Mouse (Mus musculus) intestine, embryonic 16.5 days (tissue): ENCODE results near the gene Ccl26. TPM values are rescaled to one million over a fixed set of nuclear protein-coding genes. Genes with fewer than 3 reads are reported as not detected.

ENCODE experiments used
- ATAC-seq: fragments of 200-750 bp; cut with Nextera tagmentation; 2 replicates; pipeline ENCODE4 v1.8.0; 2017; ENCODE audit warnings: moderate TSS enrichment, moderate library complexity
- H3K27ac ChIP-seq: fragments of 300-500 bp; sonication (generic); 2 replicates; pipeline ENCODE4 v1.5.1; 2014; ENCODE audit warnings: mild to moderate bottlenecking, low read length
- H3K27me3 ChIP-seq: fragments of 300-500 bp; sonication (generic); replicated peaks from 2 replicates; pipeline ENCODE4 v1.6.1; 2014; ENCODE audit warnings: low read length, control low read depth, mixed read lengths; ENCODE audit not compliant: control insufficient read depth, insufficient read depth
- H3K36me3 ChIP-seq: fragments of 300-500 bp; sonication (generic); 2 replicates; pipeline ENCODE4 v1.6.1; 2014; ENCODE audit warnings: low read length, control low read depth; ENCODE audit not compliant: control insufficient read depth, insufficient read depth
- H3K4me1 ChIP-seq: fragments of 300-500 bp; sonication (generic); 2 replicates; pipeline ENCODE4 v1.6.1; 2014; ENCODE audit warnings: low read length, control low read depth, mixed read lengths; ENCODE audit not compliant: control insufficient read depth, insufficient read depth
- H3K4me2 ChIP-seq: fragments of 300-500 bp; sonication (generic); 2 replicates; pipeline ENCODE4 v1.6.1; 2014; ENCODE audit warnings: low read depth, low read length, control low read depth
- H3K4me3 ChIP-seq: fragments of 300-500 bp; sonication (generic); 2 replicates; pipeline ENCODE4 v1.5.1; 2014; ENCODE audit warnings: mild to moderate bottlenecking, low read length
- H3K9ac ChIP-seq: fragments of 300-500 bp; sonication (generic); 2 replicates; pipeline ENCODE4 v1.6.1; 2014; ENCODE audit warnings: low read depth, low read length
- H3K9me3 ChIP-seq: fragments of 300-500 bp; sonication (generic); 2 replicates; pipeline ENCODE4 v1.6.1; 2016; ENCODE audit warnings: low read length, control low read depth; ENCODE audit not compliant: control insufficient read depth
- WGBS: fragments of 180-500 bp; shearing (Covaris S2); extraction: QIAGEN DNeasy Blood & Tissue Kit; methylation state at CpG from one replicate; pipeline ENCODE4 v1.1.7; 2014; 5-methylcytosine and 5-hydroxymethylcytosine counted together
- polyA plus RNA-seq: library from polyadenylated mRNA; unstranded; fragments of >200 nt; fragmentation: Nextera tagmentation; extraction: Ambion mirVana; gene quantifications from 2 replicates; pipeline ENCODE4 v1.2.1, GENCODE M21; 2015

The Ccl26 gene
- polyA plus RNA-seq, 1 experiment from 2014 or later, result not detected

DNA sequence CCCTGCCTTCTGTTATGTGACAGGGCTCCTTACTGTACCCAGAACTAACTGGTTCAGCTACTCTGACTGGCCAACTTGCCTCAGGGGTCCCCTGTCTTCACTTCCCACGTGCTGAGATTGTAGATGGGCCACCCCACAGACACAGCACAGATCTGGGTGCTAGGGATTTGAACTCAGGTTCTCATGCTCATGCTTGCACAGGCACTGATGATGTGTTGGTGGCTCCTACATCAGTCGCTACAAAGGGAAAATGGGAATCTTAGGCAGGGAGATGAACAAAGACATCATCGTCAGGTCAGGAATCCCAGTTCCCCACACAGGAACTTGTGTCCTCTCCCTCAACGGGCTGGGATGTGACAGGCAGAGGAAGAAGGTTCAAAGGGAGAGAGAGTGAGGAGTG, 12.7 kb upstream of the Ccl26 start:
- WGBS, result 69% methylated on average over 4 of the region's 4 CpGs

DNA sequence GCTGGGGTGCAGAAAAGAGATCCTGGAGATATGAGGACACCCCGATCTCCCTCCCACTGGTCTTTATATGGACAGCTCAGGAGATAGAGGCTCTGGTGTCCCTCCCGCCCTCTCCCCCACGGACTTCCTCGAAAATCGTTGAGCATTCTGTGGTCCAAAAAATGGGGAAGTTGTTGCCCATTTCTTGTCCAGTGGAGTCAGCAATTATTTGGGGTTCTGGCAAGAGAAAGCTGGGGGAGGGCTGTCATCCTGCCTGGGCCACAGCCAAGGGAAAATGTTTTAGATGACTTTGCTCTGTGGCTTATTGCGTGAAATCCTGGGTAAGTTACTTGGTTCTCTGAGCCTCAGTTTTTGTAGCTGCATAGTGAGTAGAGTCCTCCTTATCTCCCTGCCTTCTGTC, 9.6 kb upstream of the Ccl26 start, which contains the start of gene Ccl24:
Gene Ccl24, minus strand, starts transcription at position 44 of the 400 bp plus-strand sequence.
- Histone ChIP-seq H3K4me1 (no peaks in the 10 kb centered on the region), H3K9ac (no peak within 1 kb of the TSS), H3K27me3 (no peaks in the 10 kb centered on the region), H3K27ac (no peak within 1 kb of the TSS), H3K4me3 (no peak within 1 kb of the TSS), H3K36me3 (no peaks in the 10 kb centered on the region), H3K4me2 (no peak within 1 kb of the TSS), H3K9me3 (no peaks in the 10 kb centered on the region)
- 86% methylated on average over 6 of the region's 6 CpGs for WGBS
- ATAC-seq, result no peak

More for the DNA sequence above, 12.7 kb upstream of the Ccl26 start:
- H3K9me3 ChIP-seq, result no peaks in the 10 kb centered on the region
- no peak overlapping the region for H3K4me2 ChIP-seq
- no peak overlapping the region for H3K9ac ChIP-seq
- H3K4me3 ChIP-seq, result no peak overlapping the region
- H3K27ac ChIP-seq, result no peak overlapping the region
- no peaks in the 10 kb centered on the region for H3K36me3 ChIP-seq
- no peaks in the 10 kb centered on the region for H3K27me3 ChIP-seq
- no peak for ATAC-seq
- H3K4me1 ChIP-seq, result no peaks in the 10 kb centered on the region

DNA sequence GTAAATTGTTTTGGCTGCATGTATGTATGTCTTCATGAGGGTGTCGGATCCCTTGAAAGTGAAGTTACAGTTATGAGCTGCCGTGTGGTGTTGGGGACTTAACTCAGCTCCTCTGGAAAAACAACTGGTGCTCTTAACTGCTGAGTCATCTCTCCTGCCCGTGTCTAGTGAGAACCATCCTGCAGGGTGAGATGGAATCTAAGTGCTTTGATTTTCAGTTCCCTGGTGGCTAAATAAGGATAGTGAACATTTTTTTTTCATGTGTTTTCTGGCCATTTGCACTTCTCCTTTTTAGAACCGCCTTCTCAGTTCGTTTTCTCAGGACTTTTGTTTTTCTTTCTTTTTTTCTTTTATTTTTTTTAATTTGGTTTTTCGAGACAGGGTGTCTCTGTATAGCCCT, 5.3 kb upstream of the Ccl26 start:
- WGBS, result 64% methylated on average over 6 of the region's 6 CpGs

DNA sequence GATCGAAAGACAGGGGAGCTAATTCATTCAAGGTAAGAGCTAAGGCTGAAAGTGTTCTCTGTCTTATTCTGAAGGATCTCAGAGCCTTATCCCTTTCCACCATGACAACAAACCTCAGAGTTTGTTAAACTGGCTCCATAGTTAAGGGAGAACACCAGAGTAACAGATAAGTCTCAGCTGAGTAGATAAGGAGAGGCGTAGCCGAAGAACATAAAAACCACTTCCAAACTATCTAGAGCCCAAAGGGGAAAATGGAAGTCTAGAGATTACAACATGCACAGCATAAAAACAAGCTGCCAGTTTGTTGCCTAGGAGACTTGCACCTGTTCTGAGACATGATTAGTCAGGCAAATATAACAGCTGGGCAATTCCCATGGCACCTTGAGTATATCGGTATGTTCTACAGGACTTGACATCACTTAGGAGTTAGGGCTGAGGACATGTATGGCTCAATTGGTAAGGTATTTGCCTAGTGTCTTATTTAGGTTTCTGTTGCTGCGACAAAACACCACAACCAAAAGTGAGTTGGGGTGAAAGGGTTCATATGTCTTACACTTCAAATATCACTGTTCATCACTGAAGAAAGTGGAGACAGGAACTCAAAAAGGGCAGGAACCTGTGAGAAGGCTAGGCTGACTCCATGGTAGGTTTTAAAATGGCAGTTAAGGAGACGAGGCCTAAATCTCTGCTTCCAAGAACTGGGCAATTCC, 4.3 kb upstream of the Ccl26 start:
- Histone ChIP-seq H3K9me3 (no peaks in the 10 kb centered on the region), H3K4me1 (0 out of 2 replicates have a peak, but pooled peaks cover 2% of the 10 kb centered on the region), H3K27ac (no peak overlapping the region), H3K4me3 (no peak overlapping the region), H3K27me3 (no peaks in the 10 kb centered on the region), H3K4me2 (no peak overlapping the region), H3K36me3 (no peaks in the 10 kb centered on the region), H3K9ac (no peak overlapping the region)
- no peak for ATAC-seq
- WGBS, result 88% methylated on average over 6 of the region's 6 CpGs

More for the DNA sequence above, 5.3 kb upstream of the Ccl26 start:
- no peak overlapping the region for H3K4me3 ChIP-seq
- H3K9me3 ChIP-seq, result no peaks in the 10 kb centered on the region
- no peak overlapping the region for H3K4me2 ChIP-seq
- no peaks in the 10 kb centered on the region for H3K27me3 ChIP-seq
- no peak overlapping the region for H3K9ac ChIP-seq
- ATAC-seq, result no peak
- 0 out of 2 replicates have a peak, but pooled peaks cover 2% of the 10 kb centered on the region for H3K4me1 ChIP-seq
- no peak overlapping the region for H3K27ac ChIP-seq
- no peaks in the 10 kb centered on the region for H3K36me3 ChIP-seq

DNA sequence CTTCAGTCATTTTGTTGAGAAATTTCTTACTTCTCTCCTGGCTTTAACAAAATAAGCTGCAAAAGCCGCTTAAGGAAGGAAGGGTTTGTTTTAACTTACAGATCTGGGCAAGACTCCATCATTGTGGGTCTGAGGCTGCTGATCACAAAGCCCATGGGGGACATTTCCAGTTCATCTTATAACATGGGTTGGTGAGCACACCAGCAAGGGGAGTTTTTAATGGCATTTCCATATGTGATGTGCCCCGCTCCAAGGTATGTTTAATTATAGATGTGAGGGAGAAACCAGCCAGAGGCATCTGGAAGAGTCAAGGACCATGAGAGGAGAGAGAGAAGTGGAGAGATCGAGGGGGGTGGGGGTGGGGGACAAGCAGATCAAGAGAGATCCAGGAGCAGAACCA, 5.7 kb downstream of the Ccl26 start:
- no peaks in the 10 kb centered on the region for H3K36me3 ChIP-seq
- no peaks in the 10 kb centered on the region for H3K9me3 ChIP-seq
- H3K4me3 ChIP-seq, result no peak overlapping the region
- H3K4me2 ChIP-seq, result no peak overlapping the region
- WGBS, result 71% methylated on average over 3 of the region's 3 CpGs
- ATAC-seq, result no peak
- no peaks in the 10 kb centered on the region for H3K4me1 ChIP-seq
- H3K27me3 ChIP-seq, result no peaks in the 10 kb centered on the region
- no peak overlapping the region for H3K9ac ChIP-seq
- H3K27ac ChIP-seq, result no peak overlapping the region

DNA sequence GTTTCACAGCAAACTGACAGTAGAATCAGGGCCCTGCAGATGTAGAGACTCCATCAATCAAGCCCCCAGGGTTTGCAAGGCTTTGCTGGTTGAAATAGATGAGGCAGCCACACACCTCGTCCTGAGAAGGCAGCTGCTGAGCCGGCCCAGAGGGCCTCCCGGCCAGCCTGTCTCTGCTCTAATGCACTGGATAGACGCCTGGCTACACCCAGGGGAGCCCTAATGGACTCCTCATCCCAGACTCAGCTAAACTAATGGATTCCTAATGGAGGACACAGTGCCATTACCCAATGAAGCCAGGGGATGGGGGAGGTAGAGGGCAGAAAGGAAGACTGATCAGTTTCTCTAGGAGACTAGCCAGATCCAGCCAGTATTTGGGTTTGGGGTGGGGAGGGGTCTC, 6.3 kb downstream of the Ccl26 start:
- Histone ChIP-seq H3K4me2 (no peak overlapping the region), H3K36me3 (no peaks in the 10 kb centered on the region), H3K9ac (no peak overlapping the region), H3K27me3 (no peaks in the 10 kb centered on the region), H3K27ac (no peak overlapping the region), H3K9me3 (no peaks in the 10 kb centered on the region), H3K4me1 (no peaks in the 10 kb centered on the region), H3K4me3 (no peak overlapping the region)
- WGBS, result 28% methylated on average over 4 of the region's 4 CpGs
- ATAC-seq, result no peak

DNA sequence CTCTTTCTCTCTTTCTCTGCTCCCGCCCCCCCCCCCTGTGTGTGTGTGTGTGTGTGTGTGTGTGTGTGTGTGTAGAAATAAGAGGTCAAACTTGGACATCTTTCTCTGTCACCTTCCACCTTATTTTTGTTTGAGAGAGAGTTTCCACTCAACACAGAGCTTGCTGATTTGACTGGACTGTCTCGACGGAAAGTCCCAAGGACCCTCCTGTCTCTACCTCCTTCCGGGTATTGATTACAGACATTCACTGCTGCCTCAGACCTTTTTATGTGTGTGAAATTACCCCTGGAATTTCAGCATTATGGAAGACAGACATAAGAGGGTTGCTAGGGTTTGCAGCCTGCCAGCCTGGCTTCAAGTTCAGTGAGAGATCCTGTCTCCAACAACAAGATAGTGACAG, 7.1 kb downstream of the Ccl26 start:
- H3K4me2 ChIP-seq, result no peak overlapping the region
- H3K9me3 ChIP-seq, result no peaks in the 10 kb centered on the region
- ATAC-seq, result no peak
- WGBS, result 69% methylated on average over 3 of the region's 4 CpGs
- H3K27ac ChIP-seq, result no peak overlapping the region
- H3K9ac ChIP-seq, result no peak overlapping the region
- H3K36me3 ChIP-seq, result no peaks in the 10 kb centered on the region
- no peaks in the 10 kb centered on the region for H3K27me3 ChIP-seq
- H3K4me1 ChIP-seq, result no peaks in the 10 kb centered on the region
- H3K4me3 ChIP-seq, result no peak overlapping the region

DNA sequence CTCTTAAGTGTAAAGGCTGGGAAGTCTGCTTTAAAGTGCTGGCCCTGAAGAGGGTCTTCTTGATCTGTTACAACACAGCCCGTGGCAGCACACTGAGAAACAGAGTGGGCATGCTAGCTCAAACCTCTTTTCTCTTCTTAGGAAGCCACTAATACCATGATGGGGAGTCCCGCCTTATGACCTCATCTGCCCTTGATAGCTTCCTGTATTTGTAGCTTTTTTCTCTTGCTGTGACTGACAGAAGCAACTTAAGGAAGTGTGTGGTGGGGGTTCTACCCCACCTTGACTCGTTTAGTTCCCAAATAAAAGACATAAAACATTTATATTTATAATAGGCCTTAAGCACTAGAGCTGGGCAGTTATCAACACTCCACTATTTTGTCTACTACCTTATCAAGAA, 11.8 kb downstream of the Ccl26 start:
- WGBS, result 76% methylated on average over 3 of the region's 3 CpGs
- H3K9ac ChIP-seq, result no peak overlapping the region
- H3K27me3 ChIP-seq, result no peaks in the 10 kb centered on the region
- H3K9me3 ChIP-seq, result no peaks in the 10 kb centered on the region
- no peak overlapping the region for H3K4me3 ChIP-seq
- ATAC-seq, result no peak
- no peaks in the 10 kb centered on the region for H3K4me1 ChIP-seq
- no peaks in the 10 kb centered on the region for H3K36me3 ChIP-seq
- no peak overlapping the region for H3K4me2 ChIP-seq
- H3K27ac ChIP-seq, result no peak overlapping the region

DNA sequence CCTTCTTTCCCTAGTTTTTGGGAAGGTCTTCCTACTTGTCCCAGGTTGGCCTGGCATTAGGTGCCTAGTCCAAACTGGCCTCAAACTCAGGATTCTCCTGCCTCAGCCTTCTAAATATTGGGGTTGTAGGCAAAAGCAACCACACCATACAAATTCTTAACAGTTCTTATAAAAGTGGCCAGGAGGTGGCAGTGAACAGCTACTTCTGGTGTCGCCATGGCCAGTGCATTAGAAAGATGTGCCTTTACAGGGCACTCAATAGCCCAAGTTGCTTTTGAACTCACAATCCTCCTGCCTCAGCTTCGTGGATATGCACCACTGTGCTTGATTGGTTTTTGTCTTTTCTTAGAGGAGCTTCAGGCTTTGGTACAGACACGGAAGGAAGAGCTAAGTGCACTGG, 12.5 kb downstream of the Ccl26 start:
- 33% methylated on average over 3 of the region's 3 CpGs for WGBS

DNA sequence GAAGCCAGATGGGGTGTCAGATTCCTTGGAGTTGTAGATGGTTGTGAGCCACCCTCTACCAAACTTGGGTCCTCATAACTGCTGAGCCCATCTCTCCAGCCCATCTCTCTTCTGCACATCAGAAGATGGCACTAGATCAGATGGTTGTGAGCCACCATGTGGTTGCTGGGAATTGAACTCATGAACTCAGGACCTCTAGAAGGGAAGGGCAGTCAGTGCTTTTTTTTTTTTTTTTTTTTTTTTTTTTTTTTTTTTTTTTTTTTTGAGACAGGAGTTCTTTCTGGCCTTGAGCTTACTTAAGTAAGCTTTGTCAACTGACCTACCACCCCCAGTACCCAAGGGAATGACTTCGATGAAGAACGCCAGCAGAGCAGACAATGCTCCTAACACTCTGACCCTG, 15.4 kb downstream of the Ccl26 start:
- no peak for ATAC-seq

More for the DNA sequence above, 12.5 kb downstream of the Ccl26 start:
- no peak overlapping the region for H3K4me3 ChIP-seq
- no peaks in the 10 kb centered on the region for H3K9me3 ChIP-seq
- no peaks in the 10 kb centered on the region for H3K4me1 ChIP-seq
- no peak for ATAC-seq
- H3K27me3 ChIP-seq, result no peaks in the 10 kb centered on the region
- H3K9ac ChIP-seq, result no peak overlapping the region
- no peak overlapping the region for H3K4me2 ChIP-seq
- no peak overlapping the region for H3K27ac ChIP-seq
- no peaks in the 10 kb centered on the region for H3K36me3 ChIP-seq

More for the DNA sequence above, 15.4 kb downstream of the Ccl26 start:
- no peak overlapping the region for H3K4me2 ChIP-seq
- H3K9ac ChIP-seq, result no peak overlapping the region
- no peak overlapping the region for H3K27ac ChIP-seq
- H3K4me1 ChIP-seq, result peaks cover 13% of the 10 kb centered on the region
- H3K36me3 ChIP-seq, result no peaks in the 10 kb centered on the region
- no peak overlapping the region for H3K4me3 ChIP-seq
- no peaks in the 10 kb centered on the region for H3K9me3 ChIP-seq
- H3K27me3 ChIP-seq, result no peaks in the 10 kb centered on the region
- 53% methylated on average over 2 of the region's 2 CpGs for WGBS
